Mouse (Mus musculus) limb, embryonic 12.5 days (tissue): ENCODE results near the gene Ppp4r1. TPM values are rescaled to one million over a fixed set of nuclear protein-coding genes. Genes with fewer than 3 reads are reported as not detected.

Experiments
- ATAC-seq: fragments of 200-750 bp; cut with Nextera tagmentation; 2 replicates; pipeline ENCODE4 v1.8.0; 2017; ENCODE audit warnings: low read depth, moderate TSS enrichment; ENCODE audit not compliant: insufficient number of reproducible peaks, insufficient read depth, low FRiP score, low TSS enrichment
- H3K27ac ChIP-seq: fragments of 300-500 bp; sonication (generic); 2 replicates; pipeline ENCODE4 v1.5.1; 2016; ENCODE audit warnings: mild to moderate bottlenecking, moderate library complexity
- H3K27me3 ChIP-seq: fragments of 300-500 bp; sonication (generic); 2 replicates; pipeline ENCODE4 v1.6.1; 2016; ENCODE audit warnings: mild to moderate bottlenecking, moderate library complexity
- H3K36me3 ChIP-seq: fragments of 300-500 bp; sonication (generic); 2 replicates; pipeline ENCODE4 v1.6.1; 2016; ENCODE audit warnings: mild to moderate bottlenecking, moderate library complexity
- H3K4me1 ChIP-seq: fragments of 300-500 bp; sonication (generic); replicated peaks from 2 replicates; pipeline ENCODE4 v1.6.1; 2016
- H3K4me2 ChIP-seq: fragments of 300-500 bp; sonication (generic); 2 replicates; pipeline ENCODE4 v1.6.1; 2016; ENCODE audit warnings: mild to moderate bottlenecking, moderate library complexity
- H3K4me3 ChIP-seq: fragments of 300-500 bp; sonication (generic); replicated peaks from 2 replicates; pipeline ENCODE4 v1.5.1; 2016; ENCODE audit warnings: mild to moderate bottlenecking
- H3K9ac ChIP-seq: fragments of 300-500 bp; sonication (generic); replicated peaks from 2 replicates; pipeline ENCODE4 v1.6.1; 2016; ENCODE audit warnings: mild to moderate bottlenecking, moderate library complexity
- H3K9me3 ChIP-seq: fragments of 300-500 bp; sonication (generic); 2 replicates; pipeline ENCODE4 v1.6.1; 2016; ENCODE audit warnings: mild to moderate bottlenecking, moderate library complexity
- WGBS: fragments of 180-500 bp; shearing (Covaris S2); methylation state at CpG from one replicate; pipeline ENCODE4 v1.1.7; 2016; 5-methylcytosine and 5-hydroxymethylcytosine counted together
- polyA plus RNA-seq: library from polyadenylated mRNA; unstranded; fragments of >200 nt; fragmentation: Nextera tagmentation; extraction: Ambion mirVana; gene quantifications from 2 replicates; pipeline ENCODE4 v1.2.1, GENCODE M21; 2016

Ppp4r1 gene
- polyA plus RNA-seq, 1 experiment from 2014 or later, result 63.9 TPM

GRCm38 (mm10) chr17:65873156-65873555 is 90.8 kb downstream of the Ppp4r1 start:
- ATAC-seq, result no peak
- Histone ChIP-seq H3K4me1 (peaks cover 18% of the 10 kb centered on the region), H3K36me3 (no peaks in the 10 kb centered on the region), H3K27ac (no peak overlapping the region), H3K9ac (no peak overlapping the region), H3K27me3 (no peaks in the 10 kb centered on the region), H3K4me3 (no peak overlapping the region), H3K4me2 (no peak overlapping the region), H3K9me3 (0 out of 2 replicates have a peak, but pooled peaks cover 3% of the 10 kb centered on the region)
- WGBS, result 78% methylated on average over 4 of the region's 4 CpGs

GRCm38 (mm10) chr17:65873834-65874233 is 91.5 kb downstream of the Ppp4r1 start:
- no peak overlapping the region for H3K9ac ChIP-seq
- 0 out of 2 replicates have a peak, but pooled peaks cover 3% of the 10 kb centered on the region for H3K9me3 ChIP-seq
- H3K4me1 ChIP-seq, result peaks cover 18% of the 10 kb centered on the region
- no peak overlapping the region for H3K27ac ChIP-seq
- H3K4me3 ChIP-seq, result no peak overlapping the region
- WGBS, result 91% methylated on average over 11 of the region's 11 CpGs
- H3K27me3 ChIP-seq, result no peaks in the 10 kb centered on the region
- no peaks in the 10 kb centered on the region for H3K36me3 ChIP-seq
- no peak for ATAC-seq
- no peak overlapping the region for H3K4me2 ChIP-seq

- Histone ChIP-seq H3K36me3 (no peaks in the 10 kb centered on the region), H3K27me3 (no peaks in the 10 kb centered on the region), H3K4me2 (no peak overlapping the region), H3K4me3 (no peak overlapping the region), H3K27ac (no peak overlapping the region), H3K4me1 (peaks cover 16% of the 10 kb centered on the region), H3K9ac (no peak overlapping the region), H3K9me3 (0 out of 2 replicates have a peak, but pooled peaks cover 4% of the 10 kb centered on the region)
- WGBS, result 52% methylated on average over 6 of the region's 6 CpGs
- ATAC-seq, result no peak
These were observed 94.7 kb downstream of the Ppp4r1 start for GRCm38 (mm10) chr17:65877026-65877425.

GRCm38 (mm10) chr17:65884061-65884669 is 101.8 kb downstream of the Ppp4r1 start:
- H3K9me3 ChIP-seq, result 0 out of 2 replicates have a peak, but pooled peaks cover 4% of the 10 kb centered on the region
- peak overlapping the region; percentile 96 for H3K4me2 ChIP-seq
- no peaks in the 10 kb centered on the region for H3K36me3 ChIP-seq
- peaks cover 21% of the 10 kb centered on the region for H3K4me1 ChIP-seq
- peak overlapping the region; percentile 93 for H3K4me3 ChIP-seq
- peak overlapping the region; percentile 90 for H3K27ac ChIP-seq
- WGBS, result under 1% methylated on average over 54 of the region's 56 CpGs
- peak overlapping the region; percentile 86 for H3K9ac ChIP-seq
- H3K27me3 ChIP-seq, result no peaks in the 10 kb centered on the region
- ATAC-seq, result peak; percentile 21

DNA sequence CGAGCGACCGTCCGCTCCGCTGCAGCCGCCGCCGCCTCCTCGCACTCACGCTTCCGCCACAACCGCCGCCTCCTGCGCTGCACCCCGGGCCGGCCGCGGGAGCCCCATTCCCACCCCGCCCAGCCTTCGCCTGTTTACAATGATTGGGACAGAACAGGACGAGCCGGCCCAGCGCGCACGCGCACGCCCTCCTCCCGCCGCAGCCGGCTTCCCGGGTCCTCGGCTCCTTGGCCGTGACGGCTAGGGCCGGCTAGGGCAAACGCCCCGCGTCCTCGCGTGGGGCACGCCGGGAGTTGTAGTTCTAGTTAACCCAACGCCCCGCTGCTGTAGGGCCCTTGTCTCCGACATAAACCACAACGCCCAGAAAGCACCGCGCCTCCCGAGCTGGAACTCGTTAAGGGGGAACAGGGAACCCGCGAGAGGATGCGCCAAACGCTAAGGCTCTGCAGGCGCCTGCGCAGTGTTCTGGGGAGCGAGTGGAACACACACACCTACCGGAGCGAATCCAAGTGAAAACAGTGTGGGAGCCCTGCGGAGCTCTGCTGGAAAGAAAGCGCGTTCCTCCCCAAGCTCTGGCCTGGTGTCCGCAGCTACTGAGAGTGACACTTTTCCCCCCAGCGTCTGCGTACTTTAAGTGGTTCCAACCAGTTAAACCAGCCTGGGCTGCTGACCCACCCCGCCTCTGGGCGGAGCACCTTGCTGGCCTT is 102.5 kb downstream of the Ppp4r1 start:
- WGBS, result 0% methylated on average over 67 of the region's 67 CpGs
- peak overlapping the region; percentile 86 for H3K9ac ChIP-seq
- peak; percentile 98 for ATAC-seq
- H3K27me3 ChIP-seq, result no peaks in the 10 kb centered on the region
- no peaks in the 10 kb centered on the region for H3K36me3 ChIP-seq
- 0 out of 2 replicates have a peak, but pooled peaks cover 3% of the 10 kb centered on the region for H3K9me3 ChIP-seq
- peak overlapping the region; percentile 96 for H3K4me2 ChIP-seq
- H3K4me3 ChIP-seq, result peak overlapping the region; percentile 93
- peak overlapping the region; percentile 97 for H3K27ac ChIP-seq
- H3K4me1 ChIP-seq, result peaks cover 21% of the 10 kb centered on the region

GRCm38 (mm10) chr17:65885398-65885696 is 103.0 kb downstream of the Ppp4r1 start:
- H3K9ac ChIP-seq, result peak overlapping the region; percentile 86
- peak overlapping the region; percentile 96 for H3K4me2 ChIP-seq
- no peaks in the 10 kb centered on the region for H3K9me3 ChIP-seq
- no peaks in the 10 kb centered on the region for H3K27me3 ChIP-seq
- H3K36me3 ChIP-seq, result no peaks in the 10 kb centered on the region
- peak overlapping the region; percentile 97 for H3K27ac ChIP-seq
- WGBS, result 0% methylated on average over 11 of the region's 11 CpGs
- H3K4me3 ChIP-seq, result peak overlapping the region; percentile 93
- peaks cover 21% of the 10 kb centered on the region for H3K4me1 ChIP-seq
- ATAC-seq, result no peak

- Histone ChIP-seq H3K4me3 (peak within 1 kb of the TSS; percentile 93), H3K27ac (peak within 1 kb of the TSS; percentile 97), H3K36me3 (no peaks in the 10 kb centered on the region), H3K4me2 (peak within 1 kb of the TSS; percentile 96), H3K27me3 (no peaks in the 10 kb centered on the region), H3K9me3 (no peaks in the 10 kb centered on the region), H3K9ac (peak within 1 kb of the TSS; percentile 86), H3K4me1 (peaks cover 21% of the 10 kb centered on the region)
- ATAC-seq, result no peak
- 7% methylated on average over 14 of the region's 14 CpGs for WGBS
These were observed 103.5 kb downstream of the Ppp4r1 start, which contains the start of gene Ralbp1 for GRCm38 (mm10) chr17:65885697-65886529. Gene Ralbp1 (minus strand): TSS chr17:65885798.

DNA sequence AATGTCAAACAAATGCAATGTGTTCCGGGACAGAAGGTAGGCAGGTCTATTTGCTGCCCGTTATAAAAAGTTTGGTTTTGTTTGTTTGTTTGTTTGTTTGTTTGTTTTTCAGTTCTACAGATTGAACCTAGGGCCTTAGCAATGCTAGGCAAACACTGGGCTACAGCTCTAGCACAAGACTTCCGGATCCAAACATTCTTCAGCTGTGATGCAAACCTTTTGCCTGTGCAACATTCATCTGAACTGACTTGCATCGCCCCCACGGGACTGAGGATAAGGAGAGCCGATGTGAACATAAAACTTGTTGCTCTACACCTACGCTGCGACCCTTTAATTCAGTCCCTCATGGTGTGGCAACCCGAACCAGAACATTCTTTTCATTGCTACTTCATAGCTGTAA is 104.2 kb downstream of the Ppp4r1 start:
- ATAC-seq, result no peak
- peak overlapping the region; percentile 96 for H3K4me2 ChIP-seq
- peak overlapping the region; percentile 97 for H3K27ac ChIP-seq
- H3K9me3 ChIP-seq, result no peaks in the 10 kb centered on the region
- no peaks in the 10 kb centered on the region for H3K27me3 ChIP-seq
- peak overlapping the region; percentile 93 for H3K4me3 ChIP-seq
- H3K4me1 ChIP-seq, result peaks cover 21% of the 10 kb centered on the region
- H3K9ac ChIP-seq, result no peak overlapping the region
- 57% methylated on average over 9 of the region's 9 CpGs for WGBS
- no peaks in the 10 kb centered on the region for H3K36me3 ChIP-seq

- Histone ChIP-seq H3K9ac (no peak overlapping the region), H3K36me3 (no peaks in the 10 kb centered on the region), H3K4me1 (peaks cover 10% of the 10 kb centered on the region), H3K4me2 (no peak overlapping the region), H3K27me3 (no peaks in the 10 kb centered on the region), H3K27ac (no peak overlapping the region), H3K9me3 (no peaks in the 10 kb centered on the region), H3K4me3 (no peak overlapping the region)
- no peak for ATAC-seq
- 81% methylated on average over 5 of the region's 5 CpGs for whole genome bisulfite sequencing
These were observed 107.1 kb downstream of the Ppp4r1 start for GRCm38 (mm10) chr17:65889476-65889875.
